Mouse (Mus musculus): ENCODE measurements around the gene Chrng. TPM values are rescaled to one million over a fixed set of nuclear protein-coding genes. Genes with fewer than 3 reads are reported as not detected.

Chrng gene
- total RNA-seq, 2 experiments from 2014 or later: not detected

DNA sequence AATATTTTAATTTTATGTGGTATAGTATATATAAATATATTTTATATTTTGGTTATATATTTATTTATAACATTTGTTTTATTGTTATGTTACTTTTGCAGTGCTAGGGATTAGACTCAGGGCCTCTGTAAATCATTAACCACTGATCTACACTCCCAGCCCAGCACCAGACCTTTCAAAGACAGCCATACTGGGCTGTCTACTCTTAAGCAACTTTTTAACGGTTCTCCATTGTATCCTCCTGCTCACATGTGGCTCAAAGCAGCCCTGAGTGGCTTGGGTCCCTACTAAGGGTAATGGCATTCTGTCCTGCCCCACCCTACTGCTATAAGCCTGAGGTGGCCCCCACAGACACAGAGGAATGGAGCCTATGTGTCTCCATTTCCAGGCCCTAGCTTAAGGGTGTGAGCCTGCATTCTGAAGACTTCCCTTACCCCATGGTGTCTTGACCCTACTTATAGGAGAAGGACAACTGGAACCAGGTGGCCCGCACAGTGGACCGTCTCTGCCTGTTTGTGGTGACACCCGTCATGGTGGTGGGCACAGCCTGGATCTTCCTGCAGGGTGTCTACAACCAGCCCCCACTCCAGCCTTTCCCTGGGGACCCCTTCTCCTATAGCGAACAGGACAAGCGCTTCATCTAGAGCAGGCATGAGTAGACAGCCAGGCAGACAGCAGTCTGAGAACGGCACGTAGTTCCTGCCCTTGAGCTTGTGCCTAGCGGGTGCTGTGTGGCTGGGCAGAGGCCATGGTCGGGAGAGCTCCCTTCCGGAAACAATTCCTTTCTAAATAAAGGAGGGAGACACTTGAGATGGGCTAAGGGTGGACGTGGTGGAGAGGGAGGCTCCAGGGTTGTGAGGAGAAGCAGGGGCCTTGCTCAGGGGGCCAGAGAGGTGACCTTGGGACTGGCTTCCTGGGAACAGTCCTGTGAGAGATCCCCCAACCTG is 6.1 kb upstream of the Chrng start:
- no peak for DNase-seq (ENCODE audit: low spot score in 2 of 2)

DNA sequence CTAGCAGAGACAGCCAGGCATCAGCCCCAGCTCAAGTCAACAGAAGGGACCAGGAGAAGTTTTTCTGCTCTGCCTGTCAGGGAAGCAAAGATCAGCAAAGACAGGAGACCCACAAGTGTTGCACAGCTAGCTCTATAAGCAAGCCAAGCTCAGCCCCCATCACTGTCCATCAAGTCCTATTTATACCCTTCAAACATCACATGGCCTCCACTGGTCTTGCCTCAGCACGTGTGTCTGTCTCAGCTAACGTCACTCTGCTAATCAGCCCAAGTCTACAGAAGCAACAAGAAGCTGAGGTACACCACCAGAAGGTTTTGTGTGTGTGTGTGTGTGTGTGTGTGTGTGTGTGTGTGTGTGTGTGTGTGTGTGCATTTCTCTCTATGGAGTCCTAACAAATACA is 3.6 kb upstream of the Chrng start:
- no peak for DNase-seq (ENCODE audit: low spot score in 2 of 2)

DNA sequence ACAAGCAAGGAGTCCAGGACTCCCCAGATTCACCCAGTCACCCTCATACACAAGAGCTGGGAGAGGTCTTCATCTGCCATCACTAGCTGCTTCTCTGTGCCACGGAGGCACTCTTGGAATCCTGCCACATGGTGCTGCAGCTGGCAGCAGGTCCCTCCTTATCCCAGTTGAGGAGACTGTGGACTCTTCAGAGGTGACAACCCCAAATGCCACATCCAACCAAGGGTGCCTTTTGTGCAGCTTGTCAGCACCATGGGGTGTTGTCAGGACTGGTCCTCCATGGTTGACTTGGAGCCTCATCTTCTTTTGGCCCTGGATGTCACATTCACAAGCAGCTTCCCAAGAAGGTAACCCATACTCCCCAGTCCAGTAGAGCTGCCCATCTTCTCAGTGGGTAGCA is 2.6 kb upstream of the Chrng start:
- DNase-seq (ENCODE audit: low spot score in 2 of 2): no peak

DNA sequence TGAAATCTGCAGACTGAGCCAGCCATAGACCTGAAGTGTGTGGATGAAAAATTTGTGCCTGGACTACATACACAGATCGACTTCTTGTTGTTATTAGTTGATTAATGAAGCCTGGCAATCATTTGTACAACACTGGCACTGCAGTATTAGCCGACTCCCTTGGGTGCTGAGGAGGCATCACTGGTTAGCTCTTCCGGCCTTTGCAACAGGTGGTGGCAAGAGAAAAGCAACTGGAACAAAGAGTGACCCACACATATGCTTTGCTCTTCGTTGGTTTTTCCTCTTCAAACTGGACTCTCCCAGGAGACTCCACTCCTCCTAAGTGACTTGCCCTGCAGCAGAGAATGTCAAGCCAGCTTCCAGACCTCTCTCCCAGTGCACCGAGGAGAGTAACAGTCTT is 678 bp upstream of the Chrng start:
- DNase-seq (ENCODE audit: low spot score in 2 of 2): no peak

DNA sequence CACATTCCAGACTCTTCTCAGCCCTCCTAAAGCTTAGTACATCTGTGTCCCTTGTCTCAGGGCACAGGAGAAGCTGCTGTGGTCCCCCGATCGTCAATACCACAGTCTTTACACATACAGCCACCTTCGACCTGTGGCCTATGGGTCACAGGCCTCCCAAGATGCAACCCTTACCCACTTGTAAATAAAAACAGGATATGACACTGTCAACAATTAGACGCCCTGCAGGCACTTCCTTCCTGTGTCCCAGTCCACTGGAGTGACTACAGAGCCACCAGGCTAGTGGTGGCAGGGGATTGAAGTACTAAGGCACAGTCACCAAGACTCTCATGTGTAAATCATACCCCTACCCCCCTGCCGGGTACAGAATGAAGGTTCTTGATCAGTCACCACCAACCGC is 581 bp downstream of the Chrng start:
- no peak for DNase-seq (ENCODE audit: low spot score in 2 of 2)

DNA sequence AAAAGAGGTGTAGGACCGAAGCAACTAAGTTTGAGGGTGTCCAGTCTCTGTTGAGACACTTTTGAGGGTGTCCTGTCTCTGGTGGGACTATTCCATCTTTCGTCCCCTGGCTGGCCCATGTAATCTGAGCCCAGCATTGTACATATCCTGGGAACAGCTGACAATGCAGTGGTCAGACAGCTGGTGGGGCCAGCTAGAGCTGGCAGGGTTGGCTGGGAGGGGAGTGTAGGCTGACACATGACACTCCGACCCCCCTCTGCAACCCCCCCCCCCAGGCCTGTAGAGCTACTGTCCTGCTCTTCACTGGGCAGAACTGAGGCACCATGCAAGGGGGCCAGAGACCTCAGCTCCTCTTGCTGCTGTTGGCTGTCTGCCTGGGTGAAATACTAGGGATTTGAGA is 1.0 kb downstream of the Chrng start:
- no peak for DNase-seq (ENCODE audit: low spot score in 2 of 2)

DNA sequence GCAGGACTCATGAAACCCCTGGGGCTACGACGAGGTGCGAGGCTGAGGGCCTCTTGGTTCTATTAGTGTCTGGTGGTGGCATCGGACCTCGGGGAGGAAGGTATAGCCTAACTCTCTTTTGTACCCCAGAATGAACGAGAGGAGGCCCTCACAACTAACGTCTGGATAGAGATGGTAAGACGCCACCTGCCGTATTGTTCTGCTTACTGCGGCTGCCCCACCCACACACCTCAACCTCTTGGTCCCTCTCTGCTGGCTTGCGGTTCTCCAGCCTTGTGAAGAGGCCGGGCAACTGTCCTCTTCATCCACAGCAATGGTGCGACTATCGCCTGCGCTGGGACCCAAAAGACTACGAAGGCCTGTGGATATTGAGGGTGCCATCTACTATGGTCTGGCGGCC is 1.9 kb downstream of the Chrng start:
- no peak for DNase-seq (ENCODE audit: low spot score in 2 of 2)

DNA sequence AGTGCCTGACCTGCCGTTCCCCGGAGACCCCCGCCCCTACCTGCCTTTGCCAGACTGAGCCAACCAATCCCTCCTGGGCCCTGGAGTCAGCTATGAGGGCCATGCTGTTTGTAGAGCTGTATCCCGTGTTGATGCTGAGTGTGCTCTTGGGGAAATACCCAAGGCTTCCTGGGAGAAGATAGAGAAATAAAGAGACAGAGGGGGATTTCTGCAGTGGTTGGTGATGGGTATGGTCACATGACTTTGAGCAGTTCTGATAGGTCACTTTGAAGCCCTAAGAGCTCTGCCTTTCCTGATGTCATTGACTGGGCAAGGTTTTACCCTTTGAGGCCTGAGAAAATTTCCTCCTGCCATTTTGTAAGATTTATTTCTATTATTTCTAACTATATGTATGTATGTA is 7.0 kb downstream of the Chrng start:
- no peak for DNase-seq (ENCODE audit: low spot score in 2 of 2)

DNA sequence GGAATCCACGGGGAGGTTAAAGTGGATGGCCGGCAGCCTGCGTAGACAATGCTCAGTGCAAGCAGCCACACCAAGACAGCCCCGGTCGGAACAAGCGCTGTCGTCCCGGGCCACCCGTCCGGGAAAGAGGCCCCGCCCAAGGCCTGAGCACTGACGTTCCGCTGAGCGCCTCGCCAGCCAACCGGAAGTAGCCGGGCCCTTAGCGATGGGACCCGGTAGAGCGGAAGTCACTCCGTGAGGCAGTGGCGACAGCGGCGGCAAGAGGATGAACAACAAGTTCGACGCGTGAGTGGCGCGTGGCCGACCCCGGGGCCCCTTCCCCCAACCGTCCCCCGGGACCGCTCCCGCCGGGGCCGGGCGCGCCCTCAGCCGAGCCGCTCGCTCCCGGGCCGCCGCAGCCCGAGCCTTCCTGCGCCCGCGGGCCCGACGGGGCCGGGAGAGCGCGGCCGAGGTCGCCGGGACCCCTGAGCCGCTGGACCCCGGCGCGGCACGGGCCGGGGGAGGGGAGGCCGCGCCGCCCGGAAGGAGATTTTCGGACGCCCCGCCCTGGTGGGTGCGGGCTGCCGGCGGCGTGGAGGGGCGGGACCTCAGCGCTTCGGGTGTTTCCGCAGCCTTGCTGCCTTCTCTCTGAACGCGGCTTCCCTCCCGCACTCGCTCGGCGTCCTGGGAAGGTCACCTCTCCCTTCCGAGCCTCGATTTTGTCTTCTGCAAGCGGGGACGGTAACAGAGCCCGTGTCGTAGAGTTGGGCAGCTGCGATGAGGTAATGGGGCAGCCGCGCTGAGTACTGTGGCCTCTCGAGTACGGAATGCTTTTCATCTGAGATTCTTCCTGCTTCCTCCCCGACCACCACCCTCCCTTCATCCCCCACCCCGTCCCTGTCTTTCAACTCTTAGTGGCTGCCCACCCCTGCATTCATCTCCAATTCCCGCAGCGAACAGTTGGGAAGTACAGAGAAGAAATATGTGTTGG is 9.6 kb downstream of the Chrng start, which contains the start of gene Eif4e2:
Gene Eif4e2, plus strand, starts transcription at position 180 of the 970 bp plus-strand sequence.
- DNase-seq (ENCODE audit: low spot score in 2 of 2): peak; percentile 93 to 95

DNA sequence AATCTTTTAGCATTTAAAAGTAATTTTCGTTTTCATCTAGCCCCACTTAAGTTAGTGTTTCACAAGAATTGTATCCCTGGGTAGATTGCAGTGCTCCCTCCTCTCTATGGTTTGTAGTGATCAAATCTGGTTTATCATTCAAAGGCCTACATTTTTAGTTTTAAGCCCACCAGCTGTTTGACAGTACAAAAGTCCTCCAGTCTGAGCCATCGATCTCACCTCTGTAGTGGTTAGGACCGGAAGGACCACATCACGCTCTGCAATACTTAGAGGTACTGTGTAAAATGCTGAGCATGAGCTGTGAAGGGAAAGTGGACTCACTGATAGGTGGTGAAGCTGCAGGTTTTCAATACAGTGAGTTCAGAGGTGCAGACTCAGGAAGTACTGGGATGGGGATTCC is 10.3 kb downstream of the Chrng start:
- DNase-seq (ENCODE audit: low spot score in 2 of 2): no peak

DNA sequence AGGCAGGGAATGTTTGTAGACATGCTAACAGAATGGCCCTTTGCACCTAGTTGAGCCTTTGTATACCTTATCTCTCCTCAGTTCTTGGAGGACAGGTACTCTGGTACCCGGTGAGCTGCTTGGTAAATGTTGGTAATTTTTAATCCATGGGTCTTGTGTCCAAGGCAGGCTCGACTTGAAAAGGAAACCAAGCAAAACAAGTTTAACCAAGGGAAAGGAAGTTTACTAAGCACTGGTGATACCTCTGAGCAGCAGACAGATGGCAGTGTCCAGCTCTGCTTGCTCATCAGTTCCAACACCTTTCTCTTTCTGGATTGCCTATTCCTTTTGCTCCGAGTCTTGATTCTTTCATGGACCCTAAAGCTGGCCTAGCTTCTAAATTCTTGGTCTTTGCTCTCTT is 13.5 kb downstream of the Chrng start:
- no peak for DNase-seq (ENCODE audit: low spot score in 2 of 2)

DNA sequence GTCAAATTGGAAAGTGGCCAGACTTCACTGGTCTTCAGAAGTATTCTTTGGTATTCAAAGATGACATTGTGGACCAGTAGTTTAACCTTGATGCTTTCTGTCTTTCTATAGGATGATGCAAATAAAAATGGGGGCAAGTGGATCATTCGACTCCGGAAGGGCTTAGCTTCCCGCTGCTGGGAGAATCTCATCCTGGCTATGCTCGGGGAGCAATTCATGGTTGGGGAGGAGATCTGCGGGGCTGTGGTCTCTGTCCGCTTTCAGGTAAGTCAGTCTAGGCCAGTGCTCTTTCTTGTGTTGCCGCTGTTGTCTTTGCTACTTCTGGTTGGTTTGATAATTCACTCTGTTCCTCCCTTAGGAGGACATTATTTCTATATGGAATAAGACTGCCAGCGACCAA is 21.3 kb downstream of the Chrng start:
- DNase-seq (ENCODE audit: low spot score in 2 of 2): no peak

DNA sequence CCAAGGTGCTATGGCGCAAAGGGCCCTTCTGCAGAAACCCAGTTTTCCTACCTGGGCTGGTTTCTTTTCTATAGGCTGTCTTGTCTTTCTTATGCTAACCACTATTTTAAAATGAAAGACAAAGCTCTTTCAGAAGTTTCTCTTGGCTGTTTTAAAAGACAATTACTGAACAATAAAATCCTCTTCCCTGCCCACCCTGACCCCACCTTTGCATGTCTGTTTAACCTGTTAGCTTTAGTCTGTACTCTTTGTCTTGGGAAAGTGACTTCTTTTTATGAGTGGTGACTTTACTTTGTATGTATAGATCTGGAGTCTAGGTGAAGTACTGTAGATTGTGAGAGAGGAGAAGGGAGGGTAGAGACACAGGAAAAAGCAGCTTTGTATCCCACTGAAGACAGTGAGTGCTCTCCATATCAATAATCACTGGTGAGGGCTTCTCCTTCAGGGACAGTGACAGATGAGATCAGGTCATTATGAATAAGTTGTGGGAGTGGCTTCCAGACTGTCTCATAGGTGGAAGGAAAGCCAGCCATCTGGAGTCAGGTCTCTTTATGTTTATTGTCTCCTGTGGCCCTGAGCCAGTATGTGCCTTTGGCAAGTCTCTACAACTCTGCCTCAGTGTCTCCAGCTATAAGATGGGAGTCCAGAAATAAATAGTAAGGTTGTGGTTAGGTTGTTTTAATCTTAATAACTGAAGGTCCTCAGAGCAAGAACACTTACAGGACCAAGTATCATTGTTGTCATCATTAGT is 22.1 kb downstream of the Chrng start:
- no peak for DNase-seq (ENCODE audit: low spot score in 2 of 2)

DNA sequence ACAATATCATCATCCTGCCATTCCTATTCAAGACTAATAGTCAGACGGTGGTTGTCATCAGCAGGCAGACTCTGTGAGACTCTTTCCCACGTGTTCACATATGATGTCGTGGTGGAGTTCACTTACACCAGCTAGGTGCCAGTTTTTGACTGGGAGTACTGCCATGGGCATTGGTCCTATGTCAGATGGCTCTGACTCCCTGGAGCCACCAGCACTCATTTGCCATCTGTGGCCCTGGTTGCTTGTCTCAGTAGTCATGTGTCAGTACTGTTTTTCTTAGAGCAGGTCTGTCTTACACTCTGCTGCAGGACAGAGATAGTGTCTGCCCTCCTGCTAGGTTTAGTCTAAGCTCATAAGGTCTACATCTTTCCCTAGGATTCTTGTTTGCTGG is 22.7 kb downstream of the Chrng start:
- DNase-seq (ENCODE audit: low spot score in 2 of 2): no peak

DNA sequence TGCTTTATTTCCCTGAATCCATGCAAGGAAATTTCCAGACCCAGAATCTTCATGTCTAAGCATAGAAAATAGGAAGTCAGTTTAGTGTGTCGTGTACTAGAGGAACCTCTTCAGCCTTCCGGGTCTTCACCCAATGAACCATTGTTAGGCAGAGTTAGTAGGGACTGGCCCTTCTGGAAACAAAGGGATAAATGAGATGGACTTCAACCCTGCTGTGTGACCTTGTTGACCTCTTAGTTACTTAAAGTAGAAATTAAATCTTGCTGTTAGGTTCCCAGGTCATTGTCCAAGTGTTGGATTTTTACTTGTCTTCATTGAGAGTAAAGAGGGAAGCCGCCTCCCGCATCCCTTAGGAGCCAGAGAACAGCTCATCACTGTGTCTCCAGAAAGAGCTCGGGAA is 26.1 kb downstream of the Chrng start:
- no peak for DNase-seq (ENCODE audit: low spot score in 2 of 2)

DNA sequence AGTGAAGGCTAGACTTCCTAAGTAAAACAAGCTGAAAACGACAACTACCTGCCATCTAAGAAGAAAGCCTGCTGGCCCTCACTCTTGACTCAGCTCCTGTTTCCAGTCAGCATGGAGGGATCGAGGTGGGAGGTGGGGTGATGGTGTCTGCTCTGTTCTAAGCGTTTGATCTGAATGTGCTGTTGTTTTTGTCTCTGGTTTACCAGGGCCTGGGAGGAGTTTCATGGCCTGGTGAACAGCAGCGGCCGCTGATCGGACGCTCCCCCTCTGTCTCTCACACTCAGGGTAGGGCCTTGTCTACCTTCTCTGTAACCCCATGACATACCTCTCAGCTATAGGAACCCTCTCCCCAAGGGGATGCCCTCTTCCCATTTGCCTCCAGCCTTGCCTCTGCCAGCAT is 27.7 kb downstream of the Chrng start:
- DNase-seq (ENCODE audit: low spot score in 2 of 2): no peak

DNA sequence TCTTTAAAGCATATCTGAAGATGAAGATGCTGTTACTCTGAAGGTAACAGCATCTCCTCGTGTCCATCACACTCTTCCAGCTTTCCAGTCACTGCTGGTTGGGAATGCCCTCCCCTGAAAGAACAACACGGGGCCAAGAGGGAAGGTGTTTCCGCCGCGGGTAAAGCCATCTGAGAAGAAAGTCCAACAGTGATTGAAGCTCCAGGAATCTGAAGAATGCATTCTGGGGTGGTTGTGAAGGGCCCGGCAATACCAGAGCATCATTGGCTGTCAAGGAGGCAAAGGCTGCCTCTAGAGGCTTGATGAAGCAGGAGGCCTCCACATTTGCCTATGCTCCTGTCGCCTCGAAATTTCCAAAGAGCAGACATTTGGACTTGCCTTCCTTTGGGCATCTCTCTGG is 34.6 kb downstream of the Chrng start:
- DNase-seq (ENCODE audit: low spot score in 2 of 2): no peak

DNA sequence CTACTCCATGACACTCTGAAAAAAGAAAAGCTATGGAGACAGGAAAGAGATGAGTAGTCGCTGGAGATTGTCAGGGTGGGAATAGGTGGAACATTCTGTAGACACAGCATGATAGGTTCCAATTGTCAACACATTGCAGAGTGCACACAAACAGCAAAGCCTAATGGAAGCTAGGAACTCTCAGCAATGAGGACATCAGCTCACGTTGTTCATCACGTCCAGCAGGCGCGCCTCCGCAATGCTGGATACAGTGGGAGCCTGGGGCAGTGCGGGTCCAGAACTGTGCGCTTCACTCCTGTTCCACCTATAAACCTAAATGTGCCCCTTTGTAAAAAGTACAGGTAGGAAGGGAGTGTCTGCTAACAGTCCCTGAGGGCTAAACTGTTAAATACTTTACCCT is 38.6 kb downstream of the Chrng start:
- DNase-seq (ENCODE audit: low spot score in 2 of 2): no peak

DNA sequence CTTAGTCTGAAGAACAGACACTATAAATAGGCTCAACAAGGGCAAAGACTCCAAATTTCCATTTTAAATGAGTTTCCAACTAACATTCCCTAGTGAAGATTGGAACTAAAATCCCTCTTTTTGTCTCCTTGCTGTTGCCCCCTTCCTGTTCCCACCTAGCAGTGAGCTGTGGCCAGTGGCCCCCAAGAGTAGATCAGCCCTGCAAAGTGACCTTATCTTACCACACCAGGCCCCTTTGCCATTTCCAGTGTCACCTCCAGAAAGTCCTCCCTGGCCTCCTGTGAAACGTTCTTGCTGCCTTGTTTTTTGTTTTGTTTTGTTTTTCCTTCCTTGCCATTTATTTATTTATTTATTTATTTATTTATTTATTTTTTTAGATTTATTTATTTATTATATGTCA is 41.0 kb downstream of the Chrng start:
- no peak for DNase-seq (ENCODE audit: low spot score in 2 of 2)

DNA sequence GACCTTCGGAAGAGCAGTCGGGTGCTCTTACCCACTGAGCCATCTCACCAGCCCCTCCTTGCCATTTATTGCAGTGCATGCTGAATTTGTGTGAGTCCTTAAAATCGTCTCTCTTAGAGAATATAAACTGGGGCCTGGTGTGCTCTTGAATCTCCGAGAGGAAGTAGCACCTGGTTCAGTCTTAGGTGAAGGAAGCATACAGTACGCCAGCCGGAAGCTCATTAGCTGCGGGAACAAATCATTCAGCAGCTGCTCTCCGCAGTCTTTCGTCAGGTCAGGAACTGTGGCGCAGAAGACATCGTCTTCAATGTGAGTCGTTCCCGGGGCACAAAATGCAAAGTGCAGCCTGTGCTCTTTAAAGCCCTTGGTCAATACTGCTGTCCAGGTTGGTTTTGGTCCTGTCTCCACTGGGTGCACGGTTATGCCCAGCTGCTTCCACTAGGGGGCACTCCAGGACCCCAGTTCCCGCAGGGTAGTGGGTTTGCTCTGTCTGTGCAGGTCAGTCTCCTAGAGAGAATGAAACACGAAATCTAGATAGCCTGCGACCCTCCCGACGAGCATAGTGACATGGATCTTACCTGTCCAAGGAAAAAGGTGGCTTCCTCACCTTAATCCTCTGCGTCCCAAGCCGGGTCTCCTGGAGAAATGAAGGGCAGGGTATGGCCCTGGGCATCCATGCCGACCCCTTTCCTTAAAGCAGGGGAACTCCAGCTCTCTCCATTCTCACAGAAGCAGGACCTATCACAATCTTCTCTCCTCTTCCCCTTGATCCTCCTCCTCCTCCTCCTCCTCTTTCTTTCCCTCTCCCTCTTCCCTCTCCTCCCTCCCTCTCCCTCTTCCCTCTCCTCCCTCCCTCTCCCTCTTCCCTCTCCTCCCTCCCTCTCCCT is 41.7 kb downstream of the Chrng start:
- DNase-seq (ENCODE audit: low spot score in 2 of 2): peak; percentile 87 to 91
